Mouse (Mus musculus) left cerebral cortex, postnatal 4 days (tissue): ENCODE results near the gene Gm13287. TPM values are rescaled to one million over a fixed set of nuclear protein-coding genes. Genes with fewer than 3 reads are reported as not detected.

Source experiments
- total RNA-seq, 2 experiments: library from RNA; stranded (reverse); gene quantifications; 2 replicates each; pipeline ENCODE4 v1.2.3; 2021

Gm13287 gene
- total RNA-seq, 2 experiments from 2014 or later: not detected

Other genes with a start within 250 kb of the Gm13287 start
- gene Ifna15, start 245.0 kb upstream of the Gm13287 start, total RNA-seq: not detected
- not detected for gene Ifna14, start 231.5 kb upstream of the Gm13287 start, total RNA-seq
- gene Ifna9, start 210.9 kb upstream of the Gm13287 start, total RNA-seq: not detected
- gene Ifna12, start 199.9 kb upstream of the Gm13287 start, total RNA-seq: not detected
- not detected for gene C87499, start 168.8 kb upstream of the Gm13287 start, total RNA-seq
- gene Ifna13, start 158.8 kb upstream of the Gm13287 start, total RNA-seq: not detected
- not detected for gene Ifna16, start 126.3 kb upstream of the Gm13287 start, total RNA-seq
- not detected for gene Ifna2, start 119.3 kb upstream of the Gm13287 start, total RNA-seq
- not detected for gene Ifnab, start 111.9 kb upstream of the Gm13287 start, total RNA-seq
- 1 to 10 TPM; 1.5 to 1.7 TPM for gene Gm26566, start 81.4 kb upstream of the Gm13287 start, total RNA-seq
- 100 to 1,000 TPM; 105 to 106 TPM for gene Klhl9, start 80.8 kb upstream of the Gm13287 start, total RNA-seq
- not detected for gene Gm13271, start 48.4 kb upstream of the Gm13287 start, total RNA-seq
- not detected for gene Gm13283, start 43.1 kb upstream of the Gm13287 start, total RNA-seq
- gene Gm13290, start 29.4 kb upstream of the Gm13287 start, total RNA-seq: not detected
- not detected for gene Gm13289, start 26.3 kb upstream of the Gm13287 start, total RNA-seq
- not detected for gene Gm13272, start 23.4 kb upstream of the Gm13287 start, total RNA-seq
- not detected for gene Ifnz, start 21.1 kb upstream of the Gm13287 start, total RNA-seq
- gene Gm13276, start 17.5 kb upstream of the Gm13287 start, total RNA-seq: not detected
- gene Gm13277, start 14.6 kb upstream of the Gm13287 start, total RNA-seq: not detected
- not detected for gene Gm13278, start 11.7 kb upstream of the Gm13287 start, total RNA-seq
- gene Gm13275, start 8.8 kb upstream of the Gm13287 start, total RNA-seq: not detected
- gene Gm13279, start 5.9 kb upstream of the Gm13287 start, total RNA-seq: not detected
- under 1 TPM in 1 of 2 experiments, not detected in 1; 0.24 TPM for gene Gm13285, start 3.6 kb upstream of the Gm13287 start, total RNA-seq
- not detected for gene Gm13288, start 2.3 kb downstream of the Gm13287 start, total RNA-seq
- gene Ifna7, start 13.0 kb downstream of the Gm13287 start, total RNA-seq: not detected
- not detected for gene Ifna11, start 16.7 kb downstream of the Gm13287 start, total RNA-seq
- gene Ifna6, start 24.2 kb downstream of the Gm13287 start, total RNA-seq: not detected
- gene Ifna5, start 32.3 kb downstream of the Gm13287 start, total RNA-seq: not detected
- gene Ifna4, start 38.6 kb downstream of the Gm13287 start, total RNA-seq: not detected
- not detected for gene Ifna1, start 46.8 kb downstream of the Gm13287 start, total RNA-seq
- not detected for gene Ifne, start 76.9 kb downstream of the Gm13287 start, total RNA-seq